Mouse (Mus musculus) brain, embryonic 14.5 days (tissue): ENCODE measurements around the gene Fn1.

Experiments used
- CTCF ChIP-seq: fragments of 200-500 bp; IDR thresholded peaks from 2 replicates; pipeline ENCODE4 v1.5.1; 2012; ENCODE audit warnings: inconsistent platforms, mild to moderate bottlenecking, moderate library complexity, borderline replicate concordance; ENCODE audit not compliant: insufficient read depth, insufficient read length; ENCODE audit errors: extremely low read depth
- POLR2A ChIP-seq: fragments of 200-500 bp; IDR thresholded peaks from 2 replicates; pipeline ENCODE4 v1.6.1; 2012; ENCODE audit warnings: mild to moderate bottlenecking, inconsistent platforms, borderline replicate concordance; ENCODE audit not compliant: poor library complexity, insufficient read depth, insufficient read length, severe bottlenecking; ENCODE audit errors: extremely low read depth

- TF ChIP-seq POLR2A: no peak
- TF ChIP-seq CTCF: no peak
These were observed 58.7 kb downstream of the Fn1 start for GRCm38 (mm10) chr1:71594268-71594667.
